Mouse (Mus musculus) olfactory bulb, adult 2 months (tissue): ENCODE results near the gene Gm3415. TPM values are rescaled to one million over a fixed set of nuclear protein-coding genes. Genes with fewer than 3 reads are reported as not detected.
"Not testable (repeated sequence)": the region's sequence is repeated elsewhere in the genome, so short reads cannot be mapped to it uniquely, and the experiment has no call there.

Source experiments
- H3K27ac ChIP-seq: fragments of 200-500 bp; 2 replicates; pipeline ENCODE4 v1.5.1; 2012; ENCODE audit warnings: low read depth, low read length; ENCODE audit not compliant: insufficient read depth
- H3K4me1 ChIP-seq: fragments of 200-500 bp; 2 replicates; pipeline ENCODE4 v1.6.1; 2012; ENCODE audit warnings: low read length; ENCODE audit not compliant: control insufficient read depth, insufficient read depth
- H3K4me3 ChIP-seq: fragments of 200-500 bp; 2 replicates; pipeline ENCODE4 v1.5.1; 2012; ENCODE audit warnings: mild to moderate bottlenecking, low read depth, low read length, moderate library complexity; ENCODE audit not compliant: insufficient read depth
- CTCF ChIP-seq: fragments of 200-500 bp; IDR thresholded peaks from 2 replicates; pipeline ENCODE4 v1.5.1; 2012; ENCODE audit warnings: low read depth, mild to moderate bottlenecking, low read length, moderate library complexity; ENCODE audit not compliant: insufficient read depth
- POLR2A ChIP-seq: fragments of 200-500 bp; IDR thresholded peaks from 2 replicates; pipeline ENCODE4 v1.6.1; 2012; ENCODE audit warnings: mild to moderate bottlenecking, low read depth, low read length, moderate library complexity; ENCODE audit not compliant: insufficient read depth
- WGBS: fragments of 180-500 bp; shearing (Covaris S2); methylation state at CpG from one replicate; pipeline ENCODE4 v1.1.7; 2018; 5-methylcytosine and 5-hydroxymethylcytosine counted together
- polyA plus RNA-seq: library from polyadenylated mRNA; stranded (reverse); fragments of >200 nt; gene quantifications from 2 replicates; pipeline ENCODE4 v1.2.4, GENCODE M21; 2012; ENCODE audit warnings: low replicate concordance; ENCODE audit not compliant: missing spikeins, insufficient read depth, insufficient read length

Gene Gm3415
- not detected in 2 replicates for polyA plus RNA-seq

GRCm38 (mm10) chr5:146555836-146556235 is at the start of gene Gm3415:
Gene Gm3415 (plus strand): TSS chr5:146556136.
- not testable (repeated sequence) for H3K27ac ChIP-seq, H3K4me3 ChIP-seq, H3K4me1 ChIP-seq
- no CpG with 5 or more reads among the region's 3 CpGs for WGBS

GRCm38 (mm10) chr5:146513823-146514222 is 42.1 kb upstream of the Gm3415 start, which contains the start of gene Gm3402:
Gene Gm3402 (plus strand): TSS chr5:146514123.
- not testable (repeated sequence) for H3K27ac ChIP-seq, H3K4me1 ChIP-seq, H3K4me3 ChIP-seq
- WGBS: 100% methylated on average over 1 of the region's 5 CpGs

GRCm38 (mm10) chr5:146525501-146525900 is 30.4 kb upstream of the Gm3415 start, which contains the start of gene Gm3404:
Gene Gm3404 (plus strand): TSS chr5:146525801.
- not testable (repeated sequence) for H3K4me3 ChIP-seq, H3K27ac ChIP-seq, H3K4me1 ChIP-seq
- 92% methylated on average over 3 of the region's 3 CpGs for WGBS

- H3K4me1 ChIP-seq, H3K4me3 ChIP-seq, H3K27ac ChIP-seq: not testable (repeated sequence)
- 97% methylated on average over 3 of the region's 3 CpGs for WGBS
These were observed 18.6 kb upstream of the Gm3415 start, which contains the start of gene Gm3409 for GRCm38 (mm10) chr5:146537347-146537746. Gene Gm3409 (plus strand): TSS chr5:146537647.

DNA sequence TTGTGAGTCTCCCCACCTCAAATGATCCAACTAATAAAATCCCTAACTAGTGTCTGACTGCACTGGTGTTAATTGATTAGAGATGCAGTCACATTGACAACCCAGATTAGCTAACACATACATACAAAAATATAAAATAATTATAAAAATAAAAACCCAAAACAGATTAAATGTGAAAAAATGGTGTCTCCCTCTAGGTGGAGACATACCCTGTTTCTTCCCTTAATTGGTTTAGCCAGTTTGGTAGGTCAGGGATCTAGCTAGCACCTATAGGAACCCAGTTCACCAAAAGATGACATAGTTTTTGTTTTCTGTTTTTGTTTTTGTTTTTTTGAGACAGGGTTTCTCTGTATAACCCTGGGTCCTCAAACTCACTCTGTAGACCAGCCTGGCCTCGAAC is 8.3 kb downstream of the Gm3415 start:
- no peak overlapping the region for H3K27ac ChIP-seq
- no peak overlapping the region for H3K4me3 ChIP-seq
- no peak for TF ChIP-seq CTCF
- WGBS: 94% methylated on average over 1 of the region's 1 CpGs
- H3K4me1 ChIP-seq: no peaks in the 10 kb centered on the region

DNA sequence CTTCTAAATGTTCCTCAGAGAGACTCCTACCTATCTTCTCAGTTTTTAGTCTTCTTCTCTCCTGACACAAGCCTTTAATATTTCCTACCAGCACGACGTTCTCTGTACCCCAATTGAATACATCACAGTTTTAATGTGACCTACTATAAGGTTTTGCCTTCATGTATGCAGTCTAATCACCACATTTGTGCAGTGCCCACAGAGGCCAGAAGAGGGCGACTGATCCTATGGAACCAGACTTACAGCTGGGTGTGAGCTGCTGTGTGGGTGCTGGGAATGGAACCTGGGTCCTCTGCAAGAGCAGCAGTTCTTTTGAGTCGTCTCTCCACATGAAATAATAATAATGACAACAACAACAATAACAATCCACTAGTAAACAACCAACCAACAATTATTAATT is 11.1 kb downstream of the Gm3415 start:
- TF ChIP-seq CTCF (no peak), POLR2A (no peak)
- Histone ChIP-seq H3K27ac (no peak overlapping the region), H3K4me1 (no peaks in the 10 kb centered on the region), H3K4me3 (no peak overlapping the region)
- 69% methylated on average over 4 of the region's 4 CpGs for WGBS

GRCm38 (mm10) chr5:146570179-146570578 is 14.2 kb downstream of the Gm3415 start:
- H3K4me1 ChIP-seq, H3K27ac ChIP-seq, H3K4me3 ChIP-seq: not testable (repeated sequence)
- WGBS: 92% methylated on average over 6 of the region's 6 CpGs

- 40% methylated on average over 6 of the region's 6 CpGs for WGBS
- not testable (repeated sequence) for H3K27ac ChIP-seq, H3K4me1 ChIP-seq, H3K4me3 ChIP-seq
These were observed 16.1 kb downstream of the Gm3415 start for GRCm38 (mm10) chr5:146571830-146572734.

DNA sequence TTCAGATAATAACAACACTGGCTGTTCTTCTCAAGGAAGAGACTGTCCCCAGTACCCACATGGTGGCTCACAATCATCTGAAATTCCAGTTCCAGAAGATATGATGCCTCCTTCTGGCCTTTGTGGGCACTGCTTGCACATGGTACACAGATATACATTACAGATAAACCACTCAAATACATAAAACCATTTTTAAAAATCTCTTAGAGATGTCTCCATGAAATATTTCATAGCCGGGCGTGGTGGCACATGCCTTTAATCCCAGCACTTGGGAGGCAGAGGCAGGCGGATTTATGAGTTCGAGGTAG is 16.8 kb downstream of the Gm3415 start:
- not testable (repeated sequence) for H3K4me1 ChIP-seq, H3K27ac ChIP-seq, H3K4me3 ChIP-seq
- 97% methylated on average over 4 of the region's 4 CpGs for WGBS

GRCm38 (mm10) chr5:146576668-146577067 is 20.7 kb downstream of the Gm3415 start:
- no peaks in the 10 kb centered on the region for H3K4me1 ChIP-seq
- no peak for TF ChIP-seq CTCF
- TF ChIP-seq POLR2A: no peak
- no peak overlapping the region for H3K27ac ChIP-seq
- 89% methylated on average over 3 of the region's 3 CpGs for WGBS
- H3K4me3 ChIP-seq: no peak overlapping the region
